ENCODE assay signal across 7 mouse cellular contexts in genomic region chr5:23417716-23418115, GRCm38 (mm10). TPM values are rescaled to one million over a fixed set of nuclear protein-coding genes. Genes with fewer than 3 reads are reported as not detected.
DNase-seq lines count a peak whose midpoint lies in the region; ATAC-seq and TF ChIP-seq lines count a peak whose summit lies in the region.

No protein-coding gene starts in this region.

- peak overlapping the region; percentile 52 for H3K4me2 ChIP-seq in lung, postnatal 0 days (replicated peaks; ENCODE audit: low read depth, low read length)
- peak overlapping the region; percentile 47 for H3K4me2 ChIP-seq in forebrain, embryonic 11.5 days (ENCODE audit: low read depth, low read length, severe bottlenecking)
- H3K4me2 ChIP-seq in liver, embryonic 11.5 days: peak overlapping the region; percentile 83
- H3K4me2 ChIP-seq in stomach, embryonic 16.5 days (ENCODE audit: low read depth, low read length): peak overlapping the region; percentile 93

- peaks cover 16% of the 10 kb centered on the region for H3K4me1 ChIP-seq in lung, postnatal 0 days (ENCODE audit: insufficient read depth, low read depth, low read length)
- H3K4me1 ChIP-seq in forebrain, embryonic 11.5 days (replicated peaks; ENCODE audit: control insufficient read depth, insufficient read depth, low read length): peaks cover 29% of the 10 kb centered on the region
- H3K4me1 ChIP-seq in liver, embryonic 11.5 days (replicated peaks; ENCODE audit: control insufficient read depth, insufficient read depth, low read length): peaks cover 52% of the 10 kb centered on the region
- H3K4me1 ChIP-seq in stomach, embryonic 16.5 days (ENCODE audit: control insufficient read depth, insufficient read depth, low read length): peaks cover 58% of the 10 kb centered on the region

- TF ChIP-seq CTCF in lung, postnatal 0 days (IDR thresholded peaks at IDR 0.05): no peak

- 51% methylated on average over 2 of the region's 2 CpGs for WGBS in lung, postnatal 0 days
- WGBS in forebrain, embryonic 11.5 days: 58% methylated on average over 2 of the region's 2 CpGs
- 51% methylated on average over 2 of the region's 2 CpGs for WGBS in liver, embryonic 11.5 days
- WGBS in stomach, embryonic 16.5 days: 62% methylated on average over 2 of the region's 2 CpGs

- TF ChIP-seq EP300 in lung, postnatal 0 days (IDR thresholded peaks at IDR 0.05): no peak

- peak overlapping the region; percentile 68 for H3K4me3 ChIP-seq in lung, postnatal 0 days (ENCODE audit: low read depth, low read length)
- H3K4me3 ChIP-seq in forebrain, embryonic 11.5 days (ENCODE audit: low read depth, low read length): peak overlapping the region; percentile 41
- H3K4me3 ChIP-seq in liver, embryonic 11.5 days (ENCODE audit: low read depth, low read length): peak overlapping the region; percentile 74
- peak overlapping the region; percentile 66 for H3K4me3 ChIP-seq in stomach, embryonic 16.5 days (replicated peaks; ENCODE audit: low read length)

- H3K27ac ChIP-seq in lung, postnatal 0 days (ENCODE audit: low read length): peak overlapping the region; percentile 99
- H3K27ac ChIP-seq in forebrain, embryonic 11.5 days (ENCODE audit: low read depth, low read length): peak overlapping the region; percentile 82; the same call in 1 of the 2 replicates
- H3K27ac ChIP-seq in liver, embryonic 11.5 days (ENCODE audit: low read depth, low read length): peak overlapping the region; percentile 16
- peak overlapping the region; percentile 98 for H3K27ac ChIP-seq in stomach, embryonic 16.5 days (ENCODE audit: low read length)

- H3K9me3 ChIP-seq in lung, postnatal 0 days (ENCODE audit: low read length): no peaks in the 10 kb centered on the region
- no peaks in the 10 kb centered on the region for H3K9me3 ChIP-seq in forebrain, embryonic 11.5 days (ENCODE audit: control insufficient read depth, low read length)
- H3K9me3 ChIP-seq in liver, embryonic 11.5 days (ENCODE audit: control insufficient read depth, low read length): no peaks in the 10 kb centered on the region
- H3K9me3 ChIP-seq in stomach, embryonic 16.5 days (replicated peaks; ENCODE audit: control insufficient read depth, low read length): no peaks in the 10 kb centered on the region

- H3K36me3 ChIP-seq in lung, postnatal 0 days (ENCODE audit: insufficient read depth, low read length): no peaks in the 10 kb centered on the region; the same call in 1 of the 2 replicates
- no peaks in the 10 kb centered on the region; the same call in 1 of the 2 replicates for H3K36me3 ChIP-seq in forebrain, embryonic 11.5 days (ENCODE audit: control insufficient read depth, insufficient read depth, low read length)
- no peaks in the 10 kb centered on the region for H3K36me3 ChIP-seq in liver, embryonic 11.5 days (ENCODE audit: control insufficient read depth, insufficient read depth, low read length)
- H3K36me3 ChIP-seq in stomach, embryonic 16.5 days (ENCODE audit: control insufficient read depth, insufficient read depth, low read length): peaks cover 2% of the 10 kb centered on the region; the same call in 1 of the 2 replicates

- no peak for DNase-seq in lung, postnatal 0 days (ENCODE audit: low spot score)
- no peak for DNase-seq in lung, postnatal 4 days
- DNase-seq in forebrain, embryonic 11.5 days (ENCODE audit: low spot score): no peak
- no peak for DNase-seq in liver, embryonic 11.5 days (ENCODE audit: low spot score)
- DNase-seq in layer of hippocampus, adult 9-10 months (ENCODE audit: low spot score): no peak
- no peak for DNase-seq in right cerebral cortex, adult 18-20 months

- H3K27me3 ChIP-seq in lung, postnatal 0 days (replicated peaks; ENCODE audit: insufficient read depth, low read length): no peaks in the 10 kb centered on the region
- no peaks in the 10 kb centered on the region for H3K27me3 ChIP-seq in forebrain, embryonic 11.5 days (ENCODE audit: control insufficient read depth, insufficient read depth, low read length)
- H3K27me3 ChIP-seq in liver, embryonic 11.5 days (replicated peaks; ENCODE audit: control insufficient read depth, insufficient read depth, low read length): no peaks in the 10 kb centered on the region
- H3K27me3 ChIP-seq in stomach, embryonic 16.5 days (ENCODE audit: control insufficient read depth, insufficient read depth, low read length): no peaks in the 10 kb centered on the region

- no peak for ATAC-seq in lung, postnatal 0 days
- no peak for ATAC-seq in forebrain, embryonic 11.5 days (replicated peaks; ENCODE audit: low FRiP score)
- ATAC-seq in liver, embryonic 11.5 days (replicated peaks; ENCODE audit: low FRiP score): no peak
- no peak for ATAC-seq in stomach, embryonic 16.5 days (ENCODE audit: insufficient read depth, low FRiP score)

- H3K9ac ChIP-seq in lung, postnatal 0 days (replicated peaks; ENCODE audit: low read depth): peak overlapping the region; percentile 76
- no peak overlapping the region; the same call in 1 of the 2 replicates for H3K9ac ChIP-seq in forebrain, embryonic 11.5 days (ENCODE audit: low read length)
- peak overlapping the region; percentile 81 for H3K9ac ChIP-seq in liver, embryonic 11.5 days (ENCODE audit: low read depth, low read length)
- H3K9ac ChIP-seq in stomach, embryonic 16.5 days (ENCODE audit: low read length): peak overlapping the region; percentile 85

RNA-seq across cellular contexts. Expression of gene Kmt2e, which starts 16.5 kb away (rescaled TPM):
- polyA plus RNA-seq in lung, postnatal 0 days (2015; fragmentation: Nextera tagmentation; extraction: Ambion mirVana): 97.3 and 106 TPM in 2 replicates
- polyA plus RNA-seq in forebrain, embryonic 11.5 days (2014; fragmentation: Nextera tagmentation; extraction: Ambion mirVana): 104 TPM in 2 replicates
- polyA plus RNA-seq in liver, embryonic 11.5 days (2014; fragmentation: Nextera tagmentation; extraction: Ambion mirVana): 57.7 and 59.5 TPM in 2 replicates
- polyA plus RNA-seq in stomach, embryonic 16.5 days (2015; fragmentation: Nextera tagmentation; extraction: Ambion mirVana): 90.9 and 94.0 TPM in 2 replicates

Comparison
In these comparisons a context has a peak if more than half of its experiments do, and no peak if none do; other contexts are left out.
1. H3K27ac ChIP-seq: peak in every context shown above with its lines; median percentile 99 in lung, postnatal 0 days; 98 in stomach, embryonic 16.5 days; 82 in forebrain, embryonic 11.5 days; 16 in liver, embryonic 11.5 days.